Mouse (Mus musculus) lung, postnatal 4 days (tissue): ENCODE data around the gene Cacul1.
"Not testable (repeated sequence)": the region's sequence is repeated elsewhere in the genome, so short reads cannot be mapped to it uniquely, and the experiment has no call there.

Source experiments
- DNase-seq, 2 experiments: peaks; one replicate each; pipeline ENCODE4 v3.0.0; 2021

Cacul1 gene

GRCm38 (mm10) chr19:60580582-60581339, at the start of gene Cacul1:
Gene Cacul1, minus strand, starts transcription at chr19:60581025.
- DNase-seq, result peak; percentile 96 to 98

GRCm38 (mm10) chr19:60619420-60619819, 38.6 kb upstream of the Cacul1 start:
- DNase-seq, result no peak

- no peak for DNase-seq
These were observed 36.2 kb upstream of the Cacul1 start for GRCm38 (mm10) chr19:60617007-60617406.

GRCm38 (mm10) chr19:60615470-60616200, 34.8 kb upstream of the Cacul1 start:
- DNase-seq, result no peak

DNA sequence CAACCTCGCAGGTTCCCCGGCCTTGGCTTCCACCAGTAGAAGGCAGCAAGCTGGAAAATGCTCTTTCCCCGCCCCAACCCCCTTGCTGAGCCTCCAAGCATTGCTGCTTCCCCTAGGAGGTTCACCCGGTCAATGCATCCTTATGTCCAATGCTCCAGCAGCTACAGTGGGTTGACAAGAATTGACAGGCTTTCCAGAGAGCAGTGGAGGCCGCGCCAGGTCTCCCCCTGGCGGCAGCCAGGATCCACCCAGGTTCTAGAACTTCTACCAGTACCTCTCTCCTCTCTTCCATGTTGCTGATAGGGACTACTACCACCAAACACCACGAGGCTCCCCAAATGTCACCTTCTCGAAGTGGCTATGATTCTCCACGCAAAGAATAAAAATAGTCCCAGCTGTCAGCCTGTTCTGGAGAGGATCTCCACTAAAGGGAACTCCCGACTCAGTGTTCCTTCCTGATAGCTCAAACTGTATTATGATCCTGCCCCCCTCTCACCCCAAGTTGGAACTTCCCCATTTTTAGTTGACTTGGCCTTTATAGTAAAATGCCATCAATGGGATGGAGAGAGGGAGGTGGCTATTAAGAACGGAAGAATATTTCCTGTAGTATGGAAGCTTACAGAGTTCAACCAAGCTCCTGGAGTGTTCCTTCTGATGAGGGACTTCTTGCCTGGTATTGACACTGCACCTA, 30.8 kb upstream of the Cacul1 start:
- DNase-seq, result peak; percentile 12 to 23

DNA sequence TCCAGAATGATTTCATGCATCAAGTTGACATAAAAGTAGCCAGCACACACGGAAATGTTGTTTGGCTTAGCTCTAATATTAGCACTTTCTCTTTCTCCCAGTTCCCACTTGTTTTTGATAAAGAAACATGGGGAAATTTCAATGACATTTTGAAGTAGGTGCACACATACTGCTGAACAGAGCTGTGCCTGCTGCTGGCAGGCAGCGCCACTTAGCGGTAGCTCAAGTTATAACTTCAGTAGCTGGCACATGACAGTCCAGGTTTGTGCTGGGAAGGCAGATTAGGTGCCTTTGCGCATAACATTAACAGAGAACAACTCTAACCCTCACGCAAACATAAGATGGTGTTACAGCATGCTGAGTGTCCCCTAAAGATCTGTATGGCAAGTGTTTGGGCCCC, 27.9 kb upstream of the Cacul1 start:
- DNase-seq, result peak; percentile 29 to 55

DNA sequence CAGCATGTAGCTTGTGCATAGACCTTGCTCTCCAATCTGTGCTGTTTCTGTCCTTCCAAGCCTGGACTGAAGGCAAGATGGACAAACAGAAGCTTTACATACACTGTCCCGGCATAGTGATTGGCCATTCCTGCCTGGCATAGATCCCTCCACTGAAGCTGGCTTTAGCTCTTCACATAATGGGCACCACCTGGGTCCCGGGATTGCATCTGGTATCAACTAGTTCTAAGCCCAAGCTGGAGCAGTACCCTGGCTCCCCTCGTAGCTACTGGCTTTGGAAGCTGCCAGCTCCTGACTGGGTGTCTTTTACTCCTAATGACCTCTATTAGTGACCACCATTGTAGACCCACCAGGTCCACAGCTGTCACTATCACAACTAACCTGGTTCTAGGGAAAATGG, 22.8 kb upstream of the Cacul1 start:
- DNase-seq, result no peak

DNA sequence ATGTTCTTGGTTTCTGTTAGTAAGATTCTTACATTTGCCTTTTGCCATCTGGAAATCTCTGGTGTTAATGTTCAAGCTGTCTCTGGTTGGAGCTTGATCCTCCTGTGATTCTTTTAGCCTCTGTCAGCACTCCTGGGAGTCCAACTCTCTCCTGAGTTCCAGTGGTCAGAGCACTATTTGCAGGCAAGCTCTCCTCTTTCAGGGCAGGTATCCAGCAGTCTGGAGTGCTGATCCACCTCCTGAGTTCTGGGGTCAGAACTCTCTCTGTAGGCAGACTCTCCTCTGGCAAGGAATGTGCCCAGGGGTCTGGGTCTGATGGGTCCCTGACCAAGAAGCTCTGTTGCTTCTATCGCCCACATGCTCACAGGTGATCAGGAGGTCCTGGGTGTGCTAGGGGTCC, 21.2 kb upstream of the Cacul1 start:
- DNase-seq, result not testable (repeated sequence)

- DNase-seq, result no peak
These were observed 17.3 kb upstream of the Cacul1 start for GRCm38 (mm10) chr19:60598025-60598697.

GRCm38 (mm10) chr19:60589646-60590045, 8.8 kb upstream of the Cacul1 start:
- no peak for DNase-seq

- DNase-seq, result no peak
These were observed 5.8 kb upstream of the Cacul1 start for GRCm38 (mm10) chr19:60586652-60587051.

DNA sequence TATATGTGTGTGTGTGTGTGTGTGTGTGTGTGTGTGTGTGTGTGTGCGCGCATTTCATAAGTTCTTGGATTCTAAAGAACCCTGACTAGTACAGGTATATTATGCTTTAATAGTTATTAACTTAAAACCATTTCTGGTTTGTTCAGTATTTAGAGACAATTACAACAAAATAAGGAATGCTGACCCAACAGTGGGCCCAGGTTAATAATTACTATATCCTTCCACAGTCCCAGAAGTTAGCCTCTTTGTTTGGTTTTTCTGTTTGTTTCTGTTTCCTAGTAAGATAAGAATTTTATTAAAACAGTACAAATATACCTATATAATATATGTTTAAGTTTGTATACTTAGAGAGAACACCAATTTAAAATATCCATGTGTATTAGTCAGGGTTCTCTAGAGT, 2.4 kb upstream of the Cacul1 start:
- no peak for DNase-seq

DNA sequence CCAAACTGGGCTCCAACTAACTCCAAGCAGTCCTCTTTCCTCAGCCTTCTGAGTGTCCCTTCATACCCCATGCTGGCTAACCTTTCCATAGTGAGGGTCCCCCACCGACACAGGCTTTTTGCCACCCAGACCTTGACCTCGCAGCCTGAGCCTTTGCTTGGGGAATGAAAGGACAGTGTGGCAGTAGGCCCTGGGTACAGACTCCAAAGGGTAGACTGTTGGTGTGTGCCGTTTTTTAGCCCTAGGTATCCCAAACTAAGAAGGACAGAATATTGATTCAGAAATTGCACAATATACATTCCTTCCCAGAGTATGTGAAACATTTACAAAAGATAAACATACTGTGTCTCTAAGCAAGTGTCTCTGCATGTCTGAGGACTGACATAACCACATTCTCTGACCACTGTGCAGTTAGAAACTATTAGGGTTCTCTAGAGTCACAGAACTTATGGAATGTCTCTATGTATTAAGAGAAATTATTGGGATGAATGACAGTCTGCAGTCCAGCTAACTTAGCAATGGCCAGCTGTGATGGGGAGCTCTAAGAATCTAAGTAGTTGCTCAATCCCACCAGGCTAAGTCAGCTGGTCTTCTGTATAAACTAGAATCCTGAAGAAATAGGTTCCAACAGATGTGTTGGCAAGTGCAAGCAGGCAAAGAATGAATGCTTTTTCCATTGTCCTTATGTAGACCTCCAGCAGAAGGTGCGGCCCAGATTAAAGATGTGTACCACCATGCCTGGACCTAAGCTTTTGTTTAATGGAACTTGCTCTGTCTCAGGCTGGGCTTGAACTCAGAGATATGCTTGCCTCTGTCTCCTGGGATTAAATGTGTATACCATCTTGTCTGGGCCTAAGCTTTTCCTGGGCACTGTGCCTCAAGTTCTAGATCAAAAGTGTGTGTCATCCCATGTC, 809 bp upstream of the Cacul1 start:
- DNase-seq, result no peak

DNA sequence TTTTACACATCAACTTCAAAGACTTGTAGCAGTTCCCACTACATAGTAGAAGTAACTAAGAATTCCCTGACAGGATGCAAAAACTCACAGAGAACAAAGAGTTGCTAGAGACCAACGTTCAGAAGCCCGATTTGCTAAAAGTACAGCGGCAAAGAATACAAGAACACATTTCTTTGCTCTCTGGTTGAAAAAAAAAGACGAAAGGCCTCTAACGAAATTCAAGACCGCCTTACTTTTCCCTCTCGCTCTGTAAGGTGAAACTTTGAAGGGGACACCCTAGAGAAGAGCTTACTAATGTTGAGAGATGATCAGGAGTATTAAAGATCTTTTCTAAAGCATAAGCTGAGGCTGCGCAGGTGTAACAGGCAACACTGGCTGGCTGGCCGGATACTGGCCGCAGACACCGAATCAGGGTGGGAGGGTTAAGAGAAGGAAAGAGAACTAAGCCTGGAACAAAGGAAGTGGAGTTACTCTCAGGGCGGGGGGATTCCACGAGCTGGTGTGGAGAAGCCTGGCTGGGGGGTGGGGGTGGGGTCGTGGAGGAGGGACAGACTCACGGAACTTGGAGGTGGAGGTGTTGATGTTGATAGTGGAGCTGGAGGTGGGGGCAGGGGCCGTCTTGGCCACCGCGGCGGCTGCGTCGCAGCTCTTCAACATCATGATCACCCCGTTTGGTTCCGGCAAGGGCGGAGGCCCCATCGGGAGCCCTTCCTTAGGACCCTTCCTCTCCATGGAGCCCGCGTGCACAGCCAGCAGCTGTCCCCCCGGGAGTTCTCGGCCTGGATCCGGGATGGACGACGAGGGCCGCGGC, 849 bp downstream of the Cacul1 start:
- peak in 1 of 2 experiments; percentile 41 for DNase-seq

DNA sequence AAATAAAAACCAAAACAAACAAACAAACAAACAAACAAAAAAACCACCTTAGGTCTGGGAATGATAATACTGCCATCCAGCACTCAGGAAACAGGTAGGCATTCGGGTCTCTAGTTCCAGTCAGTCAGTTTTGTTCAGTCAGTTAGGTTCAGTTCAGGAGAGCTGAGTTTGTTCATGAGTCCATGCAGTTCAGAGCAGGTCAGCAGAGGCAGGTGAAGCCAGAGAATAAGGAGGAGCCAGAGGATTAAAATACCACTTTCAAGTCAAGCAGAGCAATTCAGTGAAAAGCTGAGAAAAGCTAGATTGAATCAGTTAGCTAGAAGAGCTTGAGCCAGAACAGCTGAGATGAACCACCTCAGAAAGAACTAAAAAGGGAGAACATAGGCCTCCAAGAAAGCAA, 4.1 kb downstream of the Cacul1 start:
- DNase-seq, result no peak

DNA sequence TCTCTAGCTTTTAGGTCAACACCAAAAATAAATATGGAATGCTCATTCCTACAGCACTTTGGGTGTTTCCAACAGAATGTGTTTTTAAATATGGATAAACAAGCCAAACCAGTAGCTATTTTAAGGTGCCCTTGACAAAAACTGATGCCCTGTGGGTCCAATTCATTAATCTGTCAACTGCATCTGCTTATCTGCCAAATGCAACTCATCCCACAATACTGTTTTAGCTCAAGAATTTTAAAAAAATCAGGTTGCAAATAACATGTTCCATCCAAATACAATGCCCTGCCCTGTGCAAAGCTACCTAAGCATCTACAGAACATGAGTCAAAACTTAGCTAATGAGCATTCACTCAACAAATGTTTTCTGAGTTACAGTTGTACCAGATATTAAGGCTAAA, 20.3 kb downstream of the Cacul1 start:
- no peak for DNase-seq

DNA sequence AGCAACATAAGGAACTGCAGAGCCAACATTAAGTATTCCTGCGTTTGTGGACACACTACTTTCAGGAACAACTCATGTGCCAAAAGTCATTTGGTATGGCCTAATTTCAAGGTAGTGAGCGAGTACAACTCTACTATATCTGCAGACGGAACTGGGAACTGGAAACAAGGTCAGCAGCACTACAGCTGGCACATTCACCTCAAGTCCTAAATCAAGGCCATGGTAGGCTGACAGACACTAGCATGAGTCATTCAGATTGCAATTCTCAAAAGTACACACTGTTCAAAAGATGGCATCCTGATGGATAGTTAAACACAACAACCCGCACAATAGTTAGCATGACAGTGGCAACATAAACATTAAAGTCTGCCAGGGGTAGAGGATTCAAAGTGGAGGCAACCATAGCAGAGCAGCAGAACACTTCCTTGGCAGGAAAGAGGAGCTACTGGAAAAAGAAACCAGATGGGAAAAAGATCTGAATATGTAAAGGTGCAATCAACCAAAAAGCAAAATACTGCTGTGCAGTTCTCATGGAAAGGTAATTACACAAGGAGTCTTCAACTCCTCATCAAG, 25.9 kb downstream of the Cacul1 start:
- DNase-seq, result no peak

GRCm38 (mm10) chr19:60553501-60553900, 27.3 kb downstream of the Cacul1 start:
- DNase-seq, result peak in 1 of 2 experiments; percentile 68

- no peak for DNase-seq
These were observed 37.5 kb downstream of the Cacul1 start for GRCm38 (mm10) chr19:60543302-60543701.

GRCm38 (mm10) chr19:60531897-60532296, 48.9 kb downstream of the Cacul1 start:
- no peak for DNase-seq

DNA sequence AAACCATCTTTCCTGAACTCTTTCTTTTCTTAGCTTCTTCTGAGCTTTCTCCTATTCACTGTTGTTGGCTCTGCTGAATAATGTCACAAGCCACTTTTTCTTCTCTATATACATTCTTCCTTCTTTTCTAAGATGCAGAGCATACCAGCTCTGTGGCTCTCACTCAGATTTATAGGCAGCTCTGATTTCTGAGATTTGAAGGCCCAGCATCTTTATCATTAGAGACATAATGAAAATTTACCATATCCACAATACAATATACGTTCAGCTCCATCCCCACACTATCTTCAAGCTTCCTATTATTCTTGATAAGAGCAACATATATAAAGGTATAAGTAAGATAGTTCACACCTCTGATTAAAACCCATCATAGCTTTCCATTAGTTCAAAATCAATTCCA, 50.7 kb downstream of the Cacul1 start:
- no peak for DNase-seq
